Mouse (Mus musculus) urinary bladder, postnatal 36 days (tissue): Measurements from ENCODE around the gene Wdr53.
A peak's percentile ranks its signal among the peaks of the same experiment; 100 is the strongest.
"Not testable (repeated sequence)": the region's sequence is repeated elsewhere in the genome, so short reads cannot be mapped to it uniquely, and the experiment has no call there.

Source experiments
- DNase-seq, 2 experiments: peaks; one replicate each; pipeline ENCODE4 v3.0.0; 2022; ENCODE audit warnings: low spot score in 2 of 2, mixed read lengths in 1 of 2

Wdr53 gene

DNA sequence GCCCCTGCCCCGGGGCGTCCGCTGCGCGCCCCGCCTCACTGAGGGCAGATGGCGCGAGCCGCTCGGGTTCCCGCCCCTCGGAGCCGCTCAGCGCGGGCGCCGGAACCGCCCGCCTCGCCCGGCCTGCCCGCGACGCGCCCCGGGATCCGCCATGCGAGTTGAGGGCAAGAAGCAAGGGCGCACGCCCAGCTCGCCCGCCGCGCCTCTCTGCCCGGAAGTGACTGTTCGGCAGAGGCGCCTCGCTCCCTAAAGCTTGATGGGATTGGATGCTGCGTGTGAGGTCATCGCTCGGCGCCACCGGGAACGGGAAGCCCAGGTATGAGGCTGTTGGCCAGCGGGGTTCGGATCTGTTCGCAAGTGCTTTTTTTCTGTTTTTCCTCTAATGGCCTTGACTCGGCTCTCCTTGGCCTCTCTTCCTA, at the start of gene Wdr53, which contains the start of gene Fbxo45:
Gene Wdr53, plus strand, starts transcription at position 276 of the 419 bp plus-strand sequence.
Gene Fbxo45, minus strand, starts transcription at position 207 of the 419 bp plus-strand sequence.
- DNase-seq, result peak; percentile 95 to 98

DNA sequence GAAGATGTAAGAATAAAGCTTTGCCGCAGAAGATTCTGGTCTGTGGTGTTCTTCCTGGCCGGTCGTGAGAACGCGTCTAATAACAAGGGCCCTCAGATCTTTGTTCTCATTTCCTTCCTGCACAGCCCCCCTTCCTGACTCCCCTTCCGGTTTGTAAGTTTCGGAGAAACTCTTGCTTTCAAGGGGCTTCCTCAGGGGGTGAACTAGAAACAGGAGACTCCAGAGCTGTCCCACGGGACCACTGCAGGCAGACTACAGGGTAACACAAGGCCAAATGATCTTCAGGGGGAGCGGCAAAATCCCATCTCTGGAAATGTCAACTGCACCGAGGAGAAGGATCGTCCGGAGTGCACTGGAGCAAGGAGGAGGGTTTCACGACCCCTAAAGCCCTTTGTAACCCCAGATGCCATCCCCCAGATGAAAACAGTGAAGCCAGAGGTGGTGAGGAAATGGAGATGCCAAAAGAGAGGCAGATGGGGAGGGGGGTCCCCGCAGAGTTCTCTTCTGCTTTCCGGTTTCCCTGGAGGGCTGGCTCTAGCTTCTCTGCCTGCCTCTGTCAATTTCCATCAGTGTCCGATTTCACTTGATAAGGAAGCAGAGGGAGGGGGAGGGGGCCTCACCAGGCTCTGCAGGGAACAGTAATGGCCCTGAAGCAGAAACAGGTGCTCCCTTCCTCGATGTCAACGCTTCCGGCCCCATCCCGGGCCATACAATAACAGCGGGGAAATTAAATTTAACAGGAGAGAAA, 46.6 kb upstream of the Wdr53 start:
- no peak for DNase-seq

DNA sequence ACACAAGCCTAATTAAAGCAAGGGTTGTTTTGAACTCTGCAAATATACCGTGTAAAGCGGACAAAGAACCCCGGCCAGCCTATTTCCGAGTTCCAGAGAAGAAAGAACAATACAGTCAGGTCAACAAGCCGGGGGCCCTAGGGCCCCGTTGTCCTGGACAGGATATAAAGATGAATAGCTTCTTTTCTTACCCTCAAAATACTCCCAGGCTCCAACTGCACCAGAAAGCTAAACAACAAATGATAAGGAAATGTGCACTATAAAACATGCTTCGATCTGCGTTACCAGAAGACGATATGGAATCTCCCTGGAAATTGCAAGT, 46.1 kb upstream of the Wdr53 start:
- no peak for DNase-seq

DNA sequence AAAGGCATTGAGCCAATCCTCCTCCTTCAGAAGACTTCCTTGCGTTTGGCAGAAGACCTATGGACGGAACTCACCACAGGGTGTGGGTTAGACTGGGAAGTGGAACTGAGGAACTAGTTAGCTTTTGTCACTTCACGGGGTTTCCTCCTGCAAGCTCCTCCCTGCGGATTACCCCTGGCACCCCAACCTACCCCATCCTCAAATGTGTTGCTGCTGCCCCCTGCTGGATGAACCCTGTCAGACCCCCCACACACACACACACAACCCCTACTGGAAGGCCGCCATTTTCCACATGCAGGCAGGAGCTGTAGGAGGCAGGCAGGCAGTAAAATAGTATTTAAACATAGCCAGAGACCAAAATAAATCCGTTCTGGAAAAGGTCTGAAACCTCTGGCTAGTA, 44.3 kb upstream of the Wdr53 start:
- peak; percentile 26 to 70 for DNase-seq

DNA sequence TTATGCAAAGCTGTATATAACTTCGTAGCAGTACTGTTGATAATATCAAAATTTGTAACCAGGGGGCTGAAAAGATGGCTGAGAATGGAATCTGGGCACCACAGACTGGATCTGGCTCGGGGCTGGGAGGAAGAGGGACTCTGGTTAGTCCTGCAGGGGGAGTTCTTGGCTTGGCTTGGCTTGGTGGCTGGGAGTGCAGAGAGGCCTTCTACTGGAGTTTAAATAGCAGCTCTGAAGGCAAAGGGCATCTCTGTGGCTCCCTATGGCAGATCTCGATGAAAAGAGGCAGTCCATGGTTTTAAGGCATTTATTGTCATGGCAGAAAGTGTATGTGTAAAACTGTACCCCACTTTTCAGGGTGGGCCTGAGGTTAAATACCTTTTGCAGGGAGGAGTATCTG, 42.1 kb upstream of the Wdr53 start:
- DNase-seq, result no peak

DNA sequence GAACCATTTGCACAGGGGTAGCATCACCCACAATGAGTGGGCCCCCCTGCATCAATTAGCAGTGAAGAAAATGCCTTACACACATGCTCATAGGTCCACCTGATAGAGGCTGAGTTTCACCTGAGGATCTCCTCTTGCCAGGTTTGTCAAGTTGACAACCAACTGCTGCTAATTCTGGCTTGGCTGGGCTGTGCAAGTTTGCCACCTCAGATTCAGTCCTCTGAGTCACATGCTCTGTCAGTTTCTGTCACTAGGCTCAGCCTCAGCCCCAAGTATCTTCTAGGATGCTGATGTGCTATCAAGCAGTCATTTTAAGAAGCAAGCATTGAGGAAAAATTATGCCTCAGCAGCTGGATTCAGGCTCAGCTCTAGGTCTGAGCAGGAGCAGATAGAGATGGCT, 32.9 kb upstream of the Wdr53 start:
- no peak for DNase-seq

DNA sequence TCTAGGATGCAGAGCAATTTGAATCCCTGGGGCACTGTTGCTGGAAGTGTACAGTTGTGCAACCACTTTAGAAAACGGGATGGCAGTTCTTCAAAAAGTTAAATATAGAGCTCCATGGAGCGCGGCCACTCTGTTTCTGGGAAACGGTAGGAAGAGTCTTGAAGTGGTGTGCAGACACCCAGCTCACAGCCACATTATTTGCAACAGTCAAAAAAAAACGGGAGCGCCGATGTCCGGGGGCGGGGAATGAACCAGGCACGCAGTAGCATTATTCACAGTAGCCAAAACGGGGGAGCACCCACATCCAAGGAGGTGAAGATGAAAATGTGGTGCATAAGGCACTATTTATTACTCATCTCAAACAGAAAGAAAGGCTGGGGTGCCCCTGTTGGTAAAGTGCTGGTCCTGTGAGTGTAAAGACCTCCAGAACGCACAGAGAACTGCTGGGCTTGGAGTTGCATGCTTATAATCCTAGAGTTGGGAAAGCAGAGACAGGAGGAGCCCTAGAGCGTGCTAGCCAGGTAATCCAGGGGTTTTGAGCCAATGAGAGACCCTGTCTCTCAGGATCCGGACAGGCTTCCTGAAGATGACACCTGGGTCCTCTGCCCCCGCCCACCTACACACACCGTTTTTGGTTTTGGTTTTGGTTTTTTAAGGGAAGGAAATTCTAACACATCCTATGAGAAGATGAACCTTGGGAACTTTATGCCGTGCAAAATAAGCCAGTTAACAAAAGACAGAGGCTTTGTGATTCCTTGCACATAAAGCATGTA, 32.0 kb upstream of the Wdr53 start:
- DNase-seq, result no peak

DNA sequence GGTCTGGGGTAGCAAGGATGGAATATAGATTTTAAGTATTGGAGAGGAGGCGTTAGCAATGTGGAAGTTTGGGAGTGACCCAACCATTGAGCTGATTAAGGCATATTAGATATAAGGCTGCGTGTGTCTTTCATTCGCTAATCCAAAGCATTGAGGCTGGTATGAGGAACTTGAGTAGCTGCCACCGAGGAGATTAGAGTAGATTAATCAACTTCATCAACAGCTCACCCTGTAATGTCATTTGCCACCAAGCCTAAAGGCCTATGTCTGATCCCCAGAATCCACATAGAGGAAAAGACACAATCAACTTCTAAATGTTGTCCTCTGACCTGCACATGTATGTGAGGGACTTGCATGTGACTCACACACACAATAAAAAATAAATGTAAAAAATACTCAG, 25.2 kb upstream of the Wdr53 start:
- DNase-seq, result no peak

DNA sequence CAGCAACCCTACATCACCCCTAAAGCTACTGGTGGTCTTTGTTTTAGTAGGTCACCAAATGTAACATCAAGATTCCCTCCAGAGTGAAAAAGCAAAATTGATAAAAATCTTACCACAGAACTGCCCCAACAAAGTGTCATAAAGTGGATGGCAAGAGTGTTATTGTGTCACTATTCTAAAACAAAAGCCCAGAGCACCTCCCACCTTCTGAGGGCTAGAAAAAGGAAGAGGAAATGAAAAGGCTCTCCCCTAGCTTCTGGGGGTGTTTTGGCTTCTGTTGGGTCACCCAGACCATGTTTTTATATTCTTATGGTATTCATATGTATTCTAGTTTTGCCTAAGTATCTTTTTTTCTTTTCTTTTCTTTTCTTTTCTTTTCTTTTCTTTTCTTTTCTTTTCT, 24.6 kb upstream of the Wdr53 start:
- no peak for DNase-seq

DNA sequence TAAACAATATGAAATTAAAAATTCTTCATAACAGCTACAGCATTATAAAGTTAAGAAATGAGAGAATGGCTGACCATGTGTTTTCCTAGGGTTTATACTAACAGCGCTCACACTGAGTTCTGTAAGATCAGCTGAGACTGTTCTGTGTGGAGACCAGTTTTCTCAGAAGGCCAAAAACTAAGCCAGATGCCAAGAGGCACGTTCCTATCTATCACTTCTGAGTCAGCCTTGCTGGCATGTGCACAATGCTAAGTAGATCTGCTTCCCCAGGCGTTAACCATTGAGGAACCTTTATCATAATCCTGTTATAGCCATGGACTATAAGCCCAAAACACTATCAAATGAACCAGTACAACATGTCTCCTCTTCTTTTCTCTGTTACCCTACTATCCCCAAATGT, 15.0 kb upstream of the Wdr53 start:
- DNase-seq, result not testable (repeated sequence)

DNA sequence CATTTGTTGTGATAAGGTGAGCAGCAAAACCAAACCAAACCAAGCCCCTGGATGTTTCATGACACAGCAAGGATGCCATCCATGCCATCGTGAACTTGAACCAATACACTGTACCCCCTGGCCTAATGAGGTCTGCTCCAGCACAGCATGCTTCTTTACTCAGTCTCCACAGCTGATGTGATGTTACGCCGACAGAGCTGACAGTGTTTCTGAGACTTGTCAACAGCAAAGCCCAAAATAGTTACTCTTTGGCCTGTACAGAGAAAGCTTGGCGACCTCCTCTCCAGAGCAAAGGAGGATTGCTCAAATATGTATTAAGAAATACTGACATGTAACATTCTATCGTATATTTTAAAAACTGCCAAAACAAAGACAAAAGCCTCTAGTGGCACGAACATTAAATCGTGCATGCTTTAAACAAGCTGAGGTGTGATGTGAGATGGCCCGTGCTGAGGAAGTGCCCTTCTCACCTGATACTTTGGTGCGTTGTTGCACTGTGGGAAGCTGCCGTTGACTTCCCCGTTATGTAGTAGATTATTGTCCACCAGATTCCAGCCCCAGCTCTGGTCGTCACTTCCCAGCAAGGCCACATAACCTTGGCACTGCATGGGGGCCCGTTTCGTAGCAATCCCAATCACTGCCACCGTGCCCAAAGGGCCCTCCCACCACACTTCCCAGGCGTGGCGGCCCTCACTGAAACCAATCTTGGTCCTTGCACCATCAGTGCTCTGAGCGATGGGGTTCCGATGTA, 8.9 kb upstream of the Wdr53 start:
- no peak for DNase-seq

DNA sequence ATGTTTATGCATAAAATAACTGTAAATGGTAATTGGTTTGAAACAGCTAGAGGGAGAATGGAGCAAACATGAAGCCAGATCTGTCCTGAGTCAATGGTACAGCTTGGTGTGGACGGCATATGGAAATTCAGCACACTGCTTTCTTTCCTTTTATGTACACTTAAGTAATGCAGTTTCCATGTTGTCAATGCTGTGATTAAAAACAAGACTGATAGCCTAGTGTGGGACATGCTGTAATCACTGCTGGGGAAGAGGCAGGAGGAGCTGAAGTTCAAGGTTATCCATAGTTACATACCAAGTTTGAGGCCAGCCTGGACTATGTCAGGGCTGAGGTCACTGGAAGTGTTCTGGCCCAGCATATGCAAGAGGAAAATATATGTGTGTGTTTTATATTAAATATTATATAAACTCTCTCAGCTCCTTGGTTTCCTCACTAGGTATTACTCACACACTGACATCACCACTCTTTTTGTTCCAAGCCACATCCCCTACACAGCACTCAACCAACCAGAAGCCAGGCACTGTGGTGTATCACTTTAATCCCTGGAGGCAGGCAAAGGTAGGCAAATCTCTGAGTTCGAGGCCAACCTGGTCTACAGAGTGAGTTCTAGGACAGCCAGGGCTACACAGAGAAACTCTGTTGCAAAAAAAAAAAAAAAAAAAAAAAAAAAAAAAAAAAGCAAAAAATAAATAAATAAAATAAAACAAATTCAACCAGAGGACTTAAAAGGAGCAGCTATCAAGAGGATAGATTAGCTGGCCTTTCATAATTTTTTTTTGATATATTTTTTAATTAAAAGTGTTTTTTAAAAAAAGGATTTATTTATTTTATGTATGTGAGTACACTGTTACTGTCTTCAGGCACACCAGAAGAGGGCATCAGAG, 7.4 kb upstream of the Wdr53 start:
- DNase-seq, result no peak

DNA sequence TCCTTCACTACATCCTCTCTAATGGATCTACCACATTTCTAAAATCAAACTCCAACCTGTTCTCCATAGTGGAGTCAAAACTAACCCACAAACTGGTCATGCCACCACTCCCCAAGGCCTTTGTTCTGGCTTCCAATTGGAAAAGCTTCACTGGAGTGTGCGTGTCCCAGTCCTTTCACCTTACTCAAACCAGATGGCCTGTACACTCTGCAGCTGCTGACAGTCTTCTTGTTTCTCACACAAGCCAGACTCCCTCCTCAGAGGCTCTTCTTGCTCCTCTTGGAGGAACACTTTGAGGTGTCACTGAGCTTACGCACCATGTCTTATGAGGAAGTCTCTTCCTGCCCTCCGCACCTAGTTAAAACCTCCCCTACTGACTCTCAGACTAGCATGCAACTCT, 3.1 kb upstream of the Wdr53 start:
- DNase-seq, result no peak

DNA sequence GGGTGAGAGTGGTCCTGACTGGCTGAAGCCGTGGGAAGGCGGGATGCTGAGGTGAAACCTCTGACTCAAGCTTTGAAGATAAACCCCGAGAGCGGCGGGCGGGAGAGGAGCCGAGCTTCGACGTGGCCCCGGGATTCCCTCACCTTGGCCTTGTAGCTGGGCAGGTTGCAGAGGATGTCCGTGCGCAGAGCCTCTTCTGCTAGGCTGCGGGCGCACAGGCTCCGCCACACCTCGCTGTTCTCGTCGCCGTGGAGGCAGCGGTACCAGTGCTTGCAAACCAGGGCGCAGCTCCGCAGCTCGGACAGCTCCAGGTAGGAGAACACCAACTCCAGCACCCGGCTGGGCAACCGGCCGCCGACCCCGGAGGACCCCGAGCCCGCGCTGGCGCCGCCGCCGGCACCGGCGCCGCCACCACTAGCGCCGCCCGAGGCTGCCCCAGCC, 656 bp upstream of the Wdr53 start:
- DNase-seq, result peak; percentile 25 to 34

DNA sequence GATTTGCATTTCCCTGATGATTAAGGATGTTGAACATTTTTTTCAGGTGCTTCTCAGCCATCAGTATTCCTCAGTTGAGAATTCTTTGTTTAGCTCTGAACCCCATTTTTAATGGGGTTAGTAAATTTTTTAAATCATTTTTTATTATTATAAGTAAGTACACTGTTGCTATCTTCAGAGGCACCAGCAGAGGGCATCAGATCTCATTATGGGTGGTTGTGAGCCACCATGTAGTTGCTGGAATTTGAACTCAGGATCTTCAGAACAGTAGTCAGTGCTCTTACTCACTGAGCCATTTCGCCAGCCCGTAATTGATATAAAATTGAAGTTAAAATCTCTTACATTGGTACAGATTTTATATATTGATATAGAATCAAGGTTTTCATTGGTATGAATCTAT, 17.2 kb downstream of the Wdr53 start:
- not testable (repeated sequence) for DNase-seq

DNA sequence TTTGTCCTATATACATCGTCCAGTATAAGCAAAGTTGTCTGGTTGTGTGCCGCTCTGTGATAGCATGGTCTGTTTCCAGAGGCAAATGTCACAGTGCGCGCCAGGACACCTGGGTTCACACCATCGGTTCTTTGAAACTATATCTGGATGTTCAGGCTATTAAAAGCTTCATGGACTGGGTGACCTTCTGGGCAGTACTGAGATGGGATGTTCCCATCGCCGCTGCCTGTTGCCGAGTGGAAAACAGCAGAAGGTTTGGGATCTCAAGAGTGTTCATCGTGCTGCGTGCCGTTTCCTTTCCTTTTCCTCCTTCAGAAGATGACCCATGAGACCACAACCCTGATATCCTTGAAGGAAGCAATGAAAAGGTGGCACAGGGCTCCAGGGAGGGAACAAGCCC, 24.3 kb downstream of the Wdr53 start, which contains the start of gene Smco1:
Gene Smco1, plus strand, starts transcription at position 178 of the 400 bp plus-strand sequence.
- DNase-seq, result no peak

DNA sequence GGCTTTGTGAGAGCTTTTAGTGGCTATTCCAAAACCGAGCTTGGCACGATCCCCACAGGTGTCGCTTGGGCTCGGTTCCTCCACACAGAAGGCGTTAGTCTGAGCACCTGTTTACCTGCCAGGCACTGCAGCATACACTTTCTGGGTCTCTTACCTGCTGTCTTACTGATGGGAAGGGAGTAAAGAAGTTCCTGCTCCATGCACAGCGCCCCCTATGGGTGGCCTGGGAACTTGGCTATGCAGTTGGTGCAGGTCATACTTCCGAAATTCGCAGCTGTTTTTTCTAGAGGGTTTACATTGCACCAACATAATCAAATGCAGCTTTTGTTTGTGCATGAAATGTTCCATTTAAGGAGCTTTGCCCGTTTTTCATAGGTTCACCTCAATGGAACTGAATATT, 26.3 kb downstream of the Wdr53 start:
- no peak for DNase-seq

DNA sequence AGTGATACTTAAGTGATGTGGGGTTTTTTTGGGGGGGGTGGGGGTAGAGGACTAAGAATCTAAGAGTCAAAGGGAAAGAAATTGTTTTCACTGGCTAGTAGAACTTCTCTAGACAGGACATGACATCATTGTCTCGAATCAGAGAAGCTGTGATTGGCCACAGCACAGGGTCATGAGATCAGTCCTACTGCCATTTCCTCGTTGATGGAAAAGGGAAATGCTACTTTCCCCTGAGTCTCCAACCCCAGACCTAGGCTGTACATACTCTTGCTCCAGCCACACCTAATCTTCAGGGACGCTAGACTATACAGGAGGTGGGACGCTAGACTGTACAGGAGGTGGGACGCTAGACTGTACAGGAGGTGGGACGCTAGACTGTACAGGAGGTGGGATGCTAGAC, 28.0 kb downstream of the Wdr53 start:
- DNase-seq, result no peak

DNA sequence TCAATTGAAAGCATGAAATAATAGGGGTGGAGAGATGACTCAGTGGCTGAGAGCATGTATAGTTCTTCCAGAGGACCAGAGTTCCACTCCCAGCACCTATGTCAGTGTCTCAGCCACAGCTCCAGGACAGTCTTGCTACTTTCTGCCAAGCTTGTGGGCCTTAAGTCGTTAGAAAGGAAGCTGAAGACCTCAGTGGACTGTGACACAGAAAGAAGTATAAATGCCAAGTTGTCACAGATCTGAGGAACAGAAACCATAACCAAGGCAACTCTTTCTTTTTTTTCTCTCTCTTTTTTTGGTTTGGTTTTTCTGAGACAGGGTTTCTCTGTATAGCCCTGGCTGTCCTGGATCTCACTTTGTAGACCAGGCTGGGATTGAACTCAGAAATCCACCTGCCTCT, 28.8 kb downstream of the Wdr53 start:
- no peak for DNase-seq

DNA sequence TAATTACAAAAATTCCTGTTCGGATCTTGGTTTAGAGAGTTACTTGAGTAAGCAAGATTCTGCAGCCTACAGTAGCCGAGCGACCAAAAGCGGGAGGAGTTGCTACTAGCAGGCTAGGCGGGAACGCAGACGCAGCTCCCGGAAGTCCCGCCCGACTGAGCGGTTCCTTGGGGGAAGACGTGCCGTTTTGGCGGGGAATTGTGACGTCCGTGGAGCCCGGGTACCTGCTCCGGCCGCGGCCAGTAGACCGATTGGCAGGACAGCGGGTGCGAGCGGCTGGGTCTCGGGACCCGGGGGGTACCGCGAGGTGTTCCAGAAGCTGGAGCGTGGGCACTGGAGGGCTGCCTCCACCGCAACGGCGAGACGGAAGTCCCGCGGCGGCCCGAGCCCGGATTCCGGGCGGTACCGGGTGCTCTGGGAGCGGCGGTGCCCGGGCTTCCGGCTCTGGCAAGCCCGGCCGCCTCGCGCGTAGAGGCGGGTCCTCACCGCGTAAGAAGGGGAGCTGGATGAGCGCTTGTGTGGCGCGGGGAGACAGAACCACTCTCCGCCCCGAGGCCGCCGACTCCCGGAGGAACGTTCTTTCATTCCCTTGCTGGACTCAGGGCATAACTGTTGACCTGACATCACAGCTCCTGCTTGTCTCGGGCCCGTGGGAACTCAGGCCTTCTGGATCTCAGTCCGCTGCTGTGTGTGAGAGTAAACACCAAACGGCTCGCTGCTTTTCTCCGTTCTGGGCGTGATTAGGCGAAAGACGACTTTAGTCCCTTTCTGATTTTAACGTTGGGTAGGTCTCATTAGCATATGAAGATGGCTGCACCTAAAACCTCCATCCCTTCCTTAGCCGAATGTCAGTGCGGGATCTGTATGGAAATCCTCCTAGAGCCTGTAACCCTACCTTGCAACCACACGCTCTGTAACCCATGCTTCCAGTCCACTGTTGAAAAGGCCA, 30.6 kb downstream of the Wdr53 start, which contains the start of gene Rnf168:
Gene Rnf168, plus strand, starts transcription at position 152 of the 949 bp plus-strand sequence.
- DNase-seq, result peak; percentile 85 to 92
